Mouse (Mus musculus) cerebellum, adult 9-11 months (tissue): ENCODE data around the gene Tmem216.

ENCODE experiments used
- DNase-seq: peaks from one replicate; pipeline ENCODE4 v3.0.0; 2022

Gene Tmem216

DNA sequence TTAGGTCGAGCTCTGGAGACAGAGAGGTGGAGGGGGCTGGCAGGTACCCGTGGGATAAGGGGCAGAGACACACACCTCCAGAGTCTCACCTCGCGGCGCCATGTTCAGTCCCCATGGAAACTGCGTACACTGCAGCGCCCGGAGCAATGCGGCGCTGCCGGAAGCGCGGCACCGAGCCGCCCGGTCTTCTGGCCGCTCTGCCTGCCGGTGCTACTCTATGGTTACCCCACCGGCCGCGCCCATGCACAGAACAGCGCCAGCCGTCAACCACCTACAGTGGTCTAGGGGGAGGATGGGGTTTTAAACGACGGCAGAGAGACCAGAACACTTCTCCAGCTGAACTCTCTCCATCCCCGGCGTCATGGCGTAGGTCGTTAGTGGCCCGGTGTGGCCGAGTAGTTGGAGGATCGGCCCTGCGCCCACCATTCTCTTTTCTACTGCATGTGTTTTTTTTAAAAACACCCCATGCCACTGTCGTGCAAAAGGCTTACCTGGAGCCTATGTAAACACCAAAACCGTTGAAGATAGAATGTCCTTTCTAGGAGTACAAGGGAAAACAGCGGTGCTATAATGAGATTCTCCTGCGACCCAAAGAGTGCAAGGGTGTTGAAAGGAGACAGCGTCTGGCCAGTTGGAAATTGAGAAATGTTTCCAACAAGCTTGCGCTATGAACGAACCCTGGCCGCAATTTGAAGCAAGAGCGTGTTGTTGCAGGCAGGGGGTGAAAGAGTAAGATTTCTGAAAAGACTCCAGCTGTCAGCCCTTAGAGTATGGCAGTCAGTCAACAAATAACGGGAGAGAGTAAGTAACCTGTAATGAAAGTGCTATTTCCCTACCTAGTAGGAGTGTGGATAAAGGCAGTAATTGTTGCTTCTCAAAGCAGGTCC is at the start of gene Tmem216:
TSS of gene Tmem216 (minus strand) at position 615 of the 887 bp plus-strand sequence.
- DNase-seq: peak; percentile 85

DNA sequence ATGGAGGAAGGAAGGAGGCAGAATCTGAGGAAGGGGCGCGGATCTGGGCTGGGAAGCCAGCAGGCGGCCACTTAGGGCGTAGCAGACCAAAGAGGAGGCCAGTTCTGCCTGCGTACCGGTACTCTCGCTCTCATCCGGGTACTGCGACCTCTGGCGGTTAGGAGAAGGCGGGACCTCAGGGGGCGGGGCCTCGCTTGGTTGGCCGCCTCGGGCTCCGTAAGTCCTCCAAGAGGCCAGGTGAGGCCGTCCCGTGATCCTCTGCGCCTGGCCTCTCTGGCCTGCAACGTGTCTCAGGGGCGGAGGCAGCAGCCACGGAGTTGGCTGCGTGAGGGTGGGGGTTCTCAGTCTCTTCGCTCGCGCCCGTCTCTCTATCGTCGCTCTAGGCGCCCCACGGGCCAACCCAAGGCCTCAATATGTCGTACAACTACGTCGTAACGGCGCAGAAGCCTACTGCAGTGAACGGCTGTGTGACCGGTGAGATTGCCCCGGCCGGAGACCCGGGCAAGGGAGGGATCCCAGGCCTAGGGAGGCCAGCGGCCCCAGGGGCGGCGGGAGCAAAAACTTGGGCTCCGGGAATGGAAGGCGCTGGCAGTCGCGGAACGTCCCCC is 49.4 kb upstream of the Tmem216 start, which contains the start of the genes Ddb1 and Tkfc:
TSS of gene Ddb1 (plus strand) at position 35 of the 608 bp plus-strand sequence.
TSS of gene Tkfc (minus strand) at position 362 of the 608 bp plus-strand sequence.
- DNase-seq: peak; percentile 99

DNA sequence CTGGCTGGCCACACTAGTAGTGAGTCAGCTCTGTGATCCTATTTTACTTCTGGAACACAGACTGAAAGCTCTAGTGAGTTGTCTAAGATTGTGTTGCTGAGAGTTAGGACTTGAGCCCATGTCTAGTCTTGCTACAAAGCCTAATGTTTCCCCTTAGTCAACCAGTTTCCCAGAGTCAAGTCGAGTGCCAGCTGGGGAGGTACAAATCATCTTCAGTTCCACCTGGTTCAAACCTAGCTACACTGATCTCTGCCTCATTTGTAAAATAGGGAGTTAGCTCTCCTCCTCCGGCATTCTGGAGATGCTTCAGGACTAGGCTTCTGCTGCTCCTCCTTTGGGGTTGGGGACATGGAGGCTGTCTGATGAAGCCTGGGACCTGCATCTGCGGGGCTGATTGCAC is 48.5 kb upstream of the Tmem216 start:
- DNase-seq: peak; percentile 24

DNA sequence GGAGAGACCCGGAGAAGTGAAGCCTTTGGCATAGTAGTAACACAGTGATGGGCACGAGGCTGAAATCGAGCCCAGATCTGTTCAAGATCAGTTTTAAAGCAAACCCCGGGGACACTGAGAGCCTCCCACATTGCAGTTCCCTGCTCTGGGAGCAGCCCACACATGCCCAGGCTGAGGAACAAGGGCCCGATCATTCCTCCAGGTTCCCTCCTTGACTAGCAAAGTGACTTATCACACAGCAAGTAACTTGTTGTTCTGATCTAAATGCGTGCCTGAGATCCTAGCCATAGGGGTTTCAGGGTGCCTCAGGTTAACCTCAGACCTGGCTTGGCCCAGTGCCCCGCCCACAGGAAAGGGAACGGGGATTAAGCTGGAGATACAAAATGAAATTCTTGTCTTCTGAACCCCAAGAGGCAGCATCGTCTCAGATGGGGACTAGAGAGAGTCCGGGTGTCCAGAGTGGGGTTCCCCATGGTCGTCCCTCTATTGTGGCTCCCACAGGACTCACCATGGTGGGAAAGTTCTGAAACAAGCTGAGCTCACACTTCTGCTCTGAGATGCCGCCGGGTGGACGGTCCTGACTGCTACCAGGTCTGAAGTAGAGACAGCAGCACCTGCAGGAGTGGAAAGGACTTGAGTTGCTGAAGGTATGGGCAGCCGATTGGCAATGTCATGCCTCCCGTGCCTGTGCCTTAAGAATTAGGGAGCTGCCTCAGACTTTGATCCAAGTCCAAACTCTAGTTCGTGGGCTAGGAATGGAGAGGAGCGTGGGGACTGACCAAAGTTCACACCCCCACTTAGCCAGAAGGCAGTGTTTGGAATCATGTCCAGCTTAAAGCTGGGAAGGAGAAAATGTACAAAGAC is 47.9 kb upstream of the Tmem216 start:
- DNase-seq: peak; percentile 57

DNA sequence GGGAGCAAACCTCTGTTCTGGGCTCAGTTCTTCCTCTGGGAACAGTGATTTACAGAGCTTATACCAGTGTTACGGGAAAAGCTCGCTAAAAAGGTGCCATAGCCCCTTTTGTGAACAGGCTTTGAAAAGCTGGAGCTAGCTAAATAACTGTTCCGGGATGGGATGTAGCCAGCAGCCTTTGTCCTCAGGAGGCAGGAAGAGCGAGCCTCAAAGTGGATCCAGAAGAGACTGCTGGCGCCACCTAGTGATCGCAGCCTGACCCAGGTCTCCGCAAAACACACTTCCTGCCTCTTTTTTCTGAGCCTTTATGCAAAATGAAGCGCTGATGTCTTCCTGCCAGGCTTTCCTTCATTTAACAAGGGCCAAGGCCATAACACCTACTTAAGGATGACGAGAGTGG is 46.7 kb upstream of the Tmem216 start:
- DNase-seq: peak; percentile 88

DNA sequence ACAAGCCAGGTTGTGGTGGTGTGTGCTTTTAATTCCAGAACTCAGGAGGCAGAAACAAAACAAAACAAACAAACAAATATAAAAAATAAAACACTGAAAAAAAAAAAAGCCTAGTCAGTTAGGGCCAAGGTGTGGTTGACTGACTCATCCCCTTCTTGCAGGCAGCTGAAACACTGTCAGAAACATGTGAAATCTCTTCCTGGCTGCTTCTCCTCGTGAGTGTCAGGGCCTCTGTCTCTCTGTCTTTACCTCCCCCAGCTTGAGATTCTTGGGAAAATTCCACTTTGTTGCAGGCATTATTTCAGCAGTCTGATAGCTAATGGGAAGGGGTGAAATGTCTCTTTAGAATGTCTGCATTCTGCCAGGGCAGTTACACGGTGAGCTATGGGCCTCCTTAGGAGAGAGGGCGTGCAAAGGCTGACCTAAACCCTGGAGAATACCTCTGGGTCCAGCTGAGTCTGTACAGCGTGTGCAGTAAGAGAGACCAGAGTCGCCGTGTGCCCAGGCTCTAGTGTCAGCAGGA is 46.3 kb upstream of the Tmem216 start:
- no peak for DNase-seq

DNA sequence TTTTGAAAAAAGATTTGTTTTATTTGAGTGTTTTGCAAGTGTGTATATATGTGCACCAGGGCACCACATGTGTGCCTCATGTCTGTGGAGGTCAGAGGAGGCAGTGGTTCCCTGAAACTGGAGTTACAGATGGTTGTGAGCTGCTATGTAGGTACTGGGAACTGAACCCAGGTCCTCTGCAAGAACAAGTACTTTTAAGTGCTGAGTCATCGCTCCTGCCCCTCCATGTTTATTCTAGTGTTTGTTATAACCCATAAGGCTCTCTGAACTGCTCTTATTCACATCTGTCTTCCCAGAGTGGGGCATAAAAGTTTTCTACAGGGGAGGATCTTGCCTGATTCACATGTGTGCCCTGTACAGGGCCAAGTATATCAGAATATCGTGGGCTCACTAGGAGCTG is 43.6 kb upstream of the Tmem216 start:
- DNase-seq: no peak

DNA sequence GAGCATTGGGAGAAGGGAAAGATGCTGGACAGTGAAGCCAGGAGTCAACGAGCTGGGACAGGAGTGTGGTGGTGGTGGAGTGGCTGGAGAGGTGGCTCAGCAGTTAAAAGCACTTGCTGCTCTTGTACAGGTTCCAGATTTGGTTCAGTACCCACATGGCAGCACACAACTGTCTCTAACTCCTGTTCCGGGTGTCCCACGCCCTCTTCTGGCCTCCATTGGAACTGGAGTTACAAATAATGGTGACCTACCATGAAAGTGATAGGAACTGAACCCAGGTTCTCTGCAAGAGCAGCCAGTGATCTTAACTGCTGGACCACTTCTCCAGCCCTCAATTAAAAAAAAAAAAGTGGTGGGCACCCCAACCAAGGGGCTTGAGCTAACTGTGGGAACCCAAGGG is 42.1 kb upstream of the Tmem216 start:
- DNase-seq: no peak

DNA sequence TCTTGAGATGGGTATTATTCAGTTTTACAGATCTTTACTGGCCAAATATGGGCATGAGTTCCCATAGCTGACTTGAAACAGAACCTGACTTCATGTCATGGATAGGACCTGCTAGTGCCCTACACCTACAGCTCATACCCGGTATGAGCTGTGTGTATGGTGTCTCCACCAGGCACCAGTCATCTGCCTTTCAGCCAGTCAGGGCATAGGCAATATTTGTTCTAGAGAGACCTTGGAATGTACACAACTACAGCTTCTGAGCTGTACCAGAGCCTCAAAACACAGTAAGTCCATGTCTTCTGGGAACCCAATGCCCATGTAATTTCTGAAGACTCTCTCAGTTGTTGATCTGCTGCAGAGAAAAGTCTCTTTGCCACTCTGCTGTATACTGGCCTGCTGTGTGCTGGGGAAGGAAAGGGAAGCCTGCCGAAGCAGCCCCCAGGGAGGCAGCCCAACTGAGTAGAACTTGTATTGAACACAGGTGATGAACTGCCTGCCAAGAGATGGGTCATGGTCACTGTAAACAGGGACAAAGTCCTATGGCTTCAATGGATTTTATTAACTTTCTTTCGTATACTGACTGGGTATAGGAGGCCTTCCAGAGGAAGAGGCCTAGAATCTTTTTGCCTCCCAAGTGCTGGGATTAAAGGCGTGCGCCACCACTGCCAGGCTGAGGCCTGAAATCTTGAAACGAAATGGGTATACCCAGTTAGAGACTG is 35.8 kb upstream of the Tmem216 start:
- no peak for DNase-seq

DNA sequence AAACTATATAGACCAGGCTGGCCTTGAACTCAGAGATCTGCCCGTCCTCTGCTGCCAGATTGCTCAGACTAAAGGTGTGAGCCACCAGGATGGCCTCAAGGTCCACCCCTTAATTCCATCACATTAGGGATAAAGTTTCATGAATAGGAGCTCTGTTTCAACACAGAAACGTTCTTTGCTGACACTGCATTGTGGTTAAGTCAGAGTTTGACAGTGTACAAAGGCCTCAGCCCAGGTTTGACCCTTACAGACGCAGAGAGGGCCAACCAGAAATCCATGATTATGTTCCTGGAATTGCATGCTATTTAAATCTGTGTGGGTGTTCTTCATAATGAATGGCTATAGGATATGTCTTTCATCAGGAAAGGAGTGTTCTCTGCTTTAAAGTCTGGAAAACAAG is 34.3 kb upstream of the Tmem216 start:
- DNase-seq: no peak

DNA sequence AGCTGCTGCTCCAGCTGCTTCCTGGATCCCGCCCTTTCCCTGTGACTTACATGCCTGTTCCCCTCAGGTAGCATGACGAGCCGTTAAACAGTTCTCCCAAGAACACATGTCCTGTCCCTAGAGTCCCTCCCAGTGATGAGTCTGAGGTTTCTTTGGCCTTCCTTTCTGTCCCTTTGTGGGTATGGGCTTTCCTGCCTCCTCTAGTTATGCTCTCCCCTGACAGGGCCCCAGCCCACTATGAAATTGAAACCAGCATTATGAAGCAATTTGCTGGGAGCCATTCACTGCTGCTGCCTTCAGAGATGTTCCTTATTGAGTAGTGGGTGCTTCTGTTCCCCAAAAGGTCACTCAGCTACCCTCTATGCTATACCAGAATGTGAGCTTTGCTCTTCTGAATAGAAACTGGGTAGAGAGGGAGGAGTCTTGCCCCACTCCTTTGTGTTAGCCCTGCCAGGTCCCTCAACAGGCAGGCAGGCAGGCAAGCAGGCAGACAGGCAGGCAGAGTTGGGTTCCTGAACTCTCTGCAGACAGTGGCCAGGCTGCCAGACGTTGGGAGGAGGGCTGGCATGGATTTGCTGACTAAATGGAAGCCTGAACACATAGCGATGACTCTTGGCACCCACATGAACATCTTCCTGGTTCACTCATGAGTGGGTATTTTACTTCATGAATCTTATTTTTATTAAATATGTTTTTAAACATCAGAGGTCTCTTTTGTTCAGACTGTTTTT is 33.3 kb upstream of the Tmem216 start:
- DNase-seq: no peak

DNA sequence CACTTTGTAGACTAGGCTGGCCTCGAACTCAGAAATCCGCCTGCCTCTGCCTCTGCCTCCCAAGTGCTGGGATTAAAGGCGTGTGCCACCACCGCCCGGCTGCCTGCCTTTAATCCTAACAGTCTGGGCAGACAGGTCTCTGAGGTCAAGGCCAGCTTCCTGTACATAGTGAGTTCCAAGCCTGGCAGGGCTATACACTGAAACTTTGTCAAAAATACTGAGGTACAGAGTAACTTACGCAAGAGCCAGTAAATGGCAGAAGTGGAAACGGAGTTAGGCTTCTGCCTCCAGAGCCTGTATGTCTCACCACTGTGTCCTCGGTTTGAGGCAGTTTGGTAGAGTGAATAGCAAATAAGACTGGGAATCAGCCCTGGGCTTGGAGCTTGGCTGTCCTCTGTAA is 31.2 kb upstream of the Tmem216 start:
- no peak for DNase-seq

DNA sequence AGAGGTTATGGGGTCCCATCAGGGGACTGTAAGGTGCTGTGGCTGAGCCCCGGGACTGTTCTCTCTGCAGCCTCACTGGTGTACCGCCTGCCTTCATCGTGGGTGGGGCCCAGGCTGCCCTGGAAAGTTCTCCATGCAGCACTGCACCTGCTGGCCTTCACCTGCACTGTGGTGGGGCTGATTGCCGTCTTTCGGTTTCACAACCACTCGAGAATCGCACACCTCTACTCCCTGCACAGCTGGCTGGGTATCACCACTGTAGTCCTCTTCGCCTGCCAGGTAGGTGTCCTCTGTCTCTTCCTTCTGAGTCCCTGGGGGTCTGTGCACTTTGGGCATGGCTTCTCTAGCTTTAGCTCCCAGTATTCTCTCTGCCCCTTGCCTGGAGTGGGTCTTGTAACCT is 29.1 kb upstream of the Tmem216 start:
- no peak for DNase-seq

DNA sequence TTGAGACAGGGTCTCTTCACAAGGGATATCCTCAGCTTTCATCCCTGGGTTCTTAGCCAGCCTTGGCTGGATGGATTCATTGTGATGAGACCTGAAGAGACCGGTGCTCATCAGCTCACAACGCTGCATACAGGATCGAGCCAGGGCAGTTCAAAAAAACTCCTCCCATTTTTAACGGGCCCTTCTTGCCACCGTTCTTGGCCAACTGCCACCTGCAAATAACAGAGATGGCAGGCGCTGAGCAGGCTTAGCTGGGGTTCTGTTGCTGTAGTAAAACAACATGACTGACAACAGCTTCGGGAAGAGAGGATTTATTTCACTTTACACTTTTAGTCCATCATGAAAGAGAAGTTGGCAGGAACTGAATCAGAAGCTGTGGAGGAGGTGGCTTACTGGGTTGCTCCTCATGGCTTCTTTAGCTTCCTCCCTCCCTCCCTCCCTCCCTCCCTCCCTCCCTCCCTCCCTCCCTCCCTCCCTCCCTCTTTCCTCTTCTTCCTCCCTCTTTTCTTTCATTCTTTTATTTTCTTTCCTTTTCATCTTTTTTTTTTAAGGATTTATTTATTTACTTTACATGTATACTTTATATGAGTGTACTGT is 27.6 kb upstream of the Tmem216 start:
- DNase-seq: no peak

DNA sequence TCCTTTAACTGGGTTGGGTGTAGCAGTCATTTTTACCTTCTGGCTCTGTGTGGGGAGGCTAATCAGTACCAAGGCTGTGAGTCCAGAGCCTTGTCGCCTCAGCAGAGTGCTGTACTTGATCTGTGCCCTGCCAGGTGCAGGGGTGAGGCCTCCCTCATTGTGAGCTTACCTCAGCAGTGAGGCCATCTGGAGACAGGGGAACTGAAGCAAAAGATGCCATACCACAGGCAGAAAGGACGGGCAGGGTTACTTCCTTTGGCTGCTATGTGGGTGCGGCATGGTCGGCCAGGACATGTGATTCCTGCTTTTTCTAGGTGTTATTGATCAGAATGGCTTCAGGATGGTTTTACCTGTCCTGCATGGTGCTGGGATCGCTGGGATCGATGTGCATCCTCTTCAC is 25.9 kb upstream of the Tmem216 start:
- no peak for DNase-seq

DNA sequence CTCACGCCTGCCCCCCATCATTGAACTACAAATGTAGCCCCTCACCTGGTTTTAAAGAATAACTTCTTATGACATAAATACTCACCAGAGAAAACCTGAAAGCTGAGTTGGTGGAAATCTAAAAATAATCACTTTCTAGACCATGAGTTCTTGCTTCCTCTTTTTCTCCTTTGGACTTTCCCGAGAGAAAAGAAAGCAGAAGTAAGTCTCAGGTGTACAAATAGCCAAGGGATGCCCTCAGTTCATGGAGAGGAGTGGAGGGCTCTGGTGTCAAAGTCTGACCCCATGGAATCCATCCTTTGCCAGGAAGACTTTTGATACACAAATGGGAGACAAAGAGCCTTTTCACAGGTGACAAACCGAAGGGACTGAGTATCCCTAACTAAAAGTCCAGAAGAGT is 24.7 kb upstream of the Tmem216 start:
- no peak for DNase-seq

DNA sequence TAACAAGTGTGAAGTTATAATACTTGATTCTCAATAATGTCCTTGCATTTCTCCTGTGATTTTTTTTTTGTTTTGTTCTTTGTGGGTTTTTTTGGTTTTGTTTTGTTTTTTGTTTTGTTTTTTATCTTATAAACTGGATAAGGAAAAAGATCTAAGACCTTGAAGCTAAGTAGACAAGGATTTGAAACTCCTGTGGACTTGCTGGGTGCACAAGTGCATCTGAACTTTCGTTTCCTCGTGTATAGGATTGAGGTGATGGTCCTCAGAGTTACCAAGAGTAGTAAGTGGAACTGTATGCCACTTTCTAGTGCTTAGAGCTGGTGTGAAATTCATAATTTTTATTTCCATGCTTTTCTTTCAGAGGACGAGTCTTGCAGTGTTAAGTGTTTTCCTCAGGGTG is 24.1 kb upstream of the Tmem216 start:
- DNase-seq: no peak

DNA sequence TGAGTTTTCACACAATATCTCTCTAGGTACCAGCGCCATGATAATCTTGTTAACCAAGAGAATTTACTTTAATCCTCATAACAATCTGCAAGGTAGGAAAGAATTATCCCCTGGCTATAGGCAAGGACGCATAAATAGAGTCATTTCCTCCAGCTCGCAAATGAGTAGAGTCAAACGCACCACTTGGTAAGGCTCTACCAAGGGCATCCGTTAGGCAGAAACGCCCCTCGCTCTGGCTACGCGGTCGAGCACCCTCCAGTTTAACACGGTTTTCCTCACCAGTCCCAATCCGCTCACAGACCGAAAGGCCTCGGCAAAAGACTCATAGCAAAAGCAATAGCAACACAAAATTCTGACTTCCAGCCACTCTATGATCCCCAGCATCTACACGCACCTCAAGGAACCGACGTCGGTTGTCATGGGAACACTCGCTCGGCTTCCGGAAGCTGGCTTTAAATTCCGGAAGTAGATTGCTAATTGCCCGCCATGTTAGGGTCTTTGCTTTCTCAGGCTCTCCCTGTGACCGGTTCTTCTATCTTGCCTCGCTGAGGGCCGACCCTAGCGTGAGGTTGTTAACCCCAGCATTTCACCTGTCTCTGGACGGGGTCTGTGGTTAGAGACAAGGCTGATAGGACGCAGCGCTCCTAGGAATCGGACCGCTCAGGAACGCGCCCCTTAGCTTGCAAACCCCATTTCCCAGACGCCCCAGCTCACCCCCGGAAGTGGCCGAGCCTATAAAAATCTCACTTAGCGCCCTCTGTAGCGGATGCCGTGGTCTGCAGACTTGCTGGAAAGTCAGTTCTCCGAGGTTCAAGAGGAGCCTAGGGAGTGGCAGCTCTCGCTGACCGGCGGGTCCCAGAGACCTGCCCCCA is 20.9 kb upstream of the Tmem216 start, which contains the start of the genes Cyb561a3 and Tmem138:
TSS of gene Cyb561a3 (plus strand) at position 483 of the 872 bp plus-strand sequence.
TSS of gene Tmem138 (minus strand) at position 673 of the 872 bp plus-strand sequence.
- peak; percentile 91 for DNase-seq

DNA sequence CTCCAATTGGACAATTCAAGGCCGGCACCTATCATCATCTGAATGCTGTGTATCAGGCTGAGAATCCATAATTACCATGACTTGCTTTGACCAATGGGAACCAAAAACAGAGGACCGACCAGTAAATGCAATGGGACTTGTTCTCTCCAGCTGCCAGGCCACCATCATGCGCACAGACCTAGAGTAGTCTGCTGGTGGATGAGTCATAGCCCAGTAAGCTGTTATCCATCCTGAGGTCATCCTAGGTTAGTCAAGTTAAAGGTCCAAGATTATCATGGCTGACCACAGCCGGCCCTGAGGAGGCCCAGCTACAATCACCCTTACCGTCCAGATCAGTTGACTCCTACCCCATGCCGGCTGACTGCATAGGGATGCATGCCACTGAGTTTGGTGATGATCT is 13.6 kb upstream of the Tmem216 start:
- no peak for DNase-seq

DNA sequence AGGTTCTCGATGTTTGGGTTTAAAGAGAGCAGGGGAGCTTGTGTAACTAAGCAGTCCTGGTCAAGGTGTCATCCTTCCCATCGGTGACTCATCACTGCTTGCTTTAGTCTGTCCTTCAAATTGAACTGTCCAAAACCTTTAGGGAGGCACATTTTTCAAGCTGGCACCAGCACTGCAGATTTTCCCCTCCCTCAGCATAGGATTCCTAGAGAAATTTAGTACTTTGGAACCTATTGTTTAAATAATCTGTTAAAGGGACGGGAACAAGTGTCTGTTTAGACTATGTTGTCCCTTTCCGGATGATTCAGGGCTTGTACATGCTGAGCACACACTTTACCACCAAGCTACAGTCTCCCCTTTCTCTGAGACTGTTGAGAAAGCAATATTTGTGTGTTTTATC is 9.2 kb upstream of the Tmem216 start:
- DNase-seq: no peak
